ENCODE assay signal across 9 mouse cellular contexts in genomic region chr5:88929392-88930094, GRCm38 (mm10). TPM values are rescaled to one million over a fixed set of nuclear protein-coding genes. Genes with fewer than 3 reads are reported as not detected.
A peak's percentile ranks its signal among the peaks of the same experiment; 100 is the strongest.
DNase-seq lines count a peak whose midpoint lies in the region; ATAC-seq lines count a peak whose summit lies in the region.
"Had no signal": no experiment of that assay in that cellular context is flagged by ENCODE, and none has a peak within 500 bp of the region (broad histone marks: within the 10 kb centered on the region; RNA-seq: fewer than 3 reads in every experiment).

No protein-coding gene starts in this region.

- H3K27me3 ChIP-seq in intestine, embryonic 15.5 days (replicated peaks), result no peaks in the 10 kb centered on the region
- no peaks in the 10 kb centered on the region for H3K27me3 ChIP-seq in midbrain, embryonic 10.5 days (ENCODE audit: low read depth, poor library complexity, severe bottlenecking)

- DNase-seq in adipocyte (ENCODE audit: low spot score), result peak; percentile 65
- peak; percentile 62 for DNase-seq in embryo, embryonic 10.5 days (ENCODE audit: low spot score)
- DNase-seq in gastrocnemius, postnatal 25 days, result peak; percentile 87
- DNase-seq in left cerebral cortex, adult 8-10 months (ENCODE audit: low spot score in 2 of 2), result peak; percentile 62 to 78
- DNase-seq in midbrain, embryonic 10.5 days (ENCODE audit: low spot score), result peak; percentile 26
- peak; percentile 94 for DNase-seq in skeletal muscle tissue, adult 2 months (ENCODE audit: low read depth, low spot score)

- no peak overlapping the region for H3K4me2 ChIP-seq in intestine, embryonic 15.5 days (replicated peaks)

- no peak overlapping the region for H3K27ac ChIP-seq in intestine, embryonic 15.5 days
- H3K27ac ChIP-seq in midbrain, embryonic 10.5 days (replicated peaks), result peak overlapping the region; percentile 33; the same call in 1 of the 2 replicates

- 58% methylated on average over 18 of the region's 18 CpGs for WGBS in intestine, embryonic 15.5 days
- WGBS in midbrain, embryonic 10.5 days, result 51% methylated on average over 18 of the region's 18 CpGs

- no peak overlapping the region for H3K9ac ChIP-seq in intestine, embryonic 15.5 days

- no peak overlapping the region for H3K4me3 ChIP-seq in intestine, embryonic 15.5 days (replicated peaks)
- no peak overlapping the region for H3K4me3 ChIP-seq in midbrain, embryonic 10.5 days

- no peaks in the 10 kb centered on the region for H3K9me3 ChIP-seq in intestine, embryonic 15.5 days
- H3K9me3 ChIP-seq in midbrain, embryonic 10.5 days (replicated peaks), result no peaks in the 10 kb centered on the region

- no peaks in the 10 kb centered on the region for H3K36me3 ChIP-seq in intestine, embryonic 15.5 days
- no peaks in the 10 kb centered on the region for H3K36me3 ChIP-seq in midbrain, embryonic 10.5 days

- peak; percentile 48 for ATAC-seq in intestine, embryonic 15.5 days
- ATAC-seq in megakaryocyte progenitor cell, adult 5-6 weeks (replicated peaks; ENCODE audit: poor library complexity), result no peak

- H3K4me1 ChIP-seq in intestine, embryonic 15.5 days (replicated peaks), result peaks cover 23% of the 10 kb centered on the region
- H3K4me1 ChIP-seq in midbrain, embryonic 10.5 days, result peaks cover 24% of the 10 kb centered on the region

RNA-seq across cellular contexts. Expression of gene Slc4a4, which starts 42.9 kb away (rescaled TPM):
- total RNA-seq in gastrocnemius, postnatal 25 days (2021), result 10 to 100 TPM in 1 of 2 experiments, 1 to 10 TPM in 1; 9.7 to 12.3 TPM
- 4.6 and 4.7 TPM in 2 replicates for polyA plus RNA-seq in intestine, embryonic 15.5 days (2015; fragmentation: Nextera tagmentation; extraction: Ambion mirVana)
- total RNA-seq in left cerebral cortex, adult 8-10 months (2022), result 100 to 1,000 TPM; 144 to 154 (median 151) TPM
- 1.5 TPM in 2 replicates for polyA plus RNA-seq in midbrain, embryonic 10.5 days (2016; fragmentation: Nextera tagmentation; extraction: Ambion mirVana)
- total RNA-seq in megakaryocyte progenitor cell, adult 5-6 weeks (2015), result not detected in 2 replicates
- total RNA-seq in megakaryocyte progenitor cell, adult 5-6 weeks (2017), result not detected in 2 replicates
- total RNA-seq: MEL had no signal

Comparison
In these comparisons a context has a peak if more than half of its experiments do, and no peak if none do; other contexts are left out.
1. DNase-seq: peak in every context shown above with its lines; median percentile 94 in skeletal muscle tissue, adult 2 months; 87 in gastrocnemius, postnatal 25 days; 70 in left cerebral cortex, adult 8-10 months; 65 in adipocyte; 62 in embryo, embryonic 10.5 days; 26 in midbrain, embryonic 10.5 days.
2. RNA of gene Slc4a4, which starts 42.9 kb away (total RNA-seq): 144 to 154 TPM in left cerebral cortex, adult 8-10 months; 9.7 to 12.3 TPM in gastrocnemius, postnatal 25 days and not detected in megakaryocyte progenitor cell, adult 5-6 weeks; every median in the first group is over 10 times any median in the second.